Mouse (Mus musculus) hematopoietic stem cell, adult 5-6 weeks (primary cell): ENCODE results near the gene Sh3gl1. TPM values are rescaled to one million over a fixed set of nuclear protein-coding genes. Genes with fewer than 3 reads are reported as not detected.

Experiments
- ATAC-seq, 2 experiments: fragments of 125-278 bp in 1 of 2; replicated peaks in 1 of 2; 2 replicates each; pipeline ENCODE4 v1.8.0; 2016 to 2017; ENCODE audit warnings: inconsistent platforms in 2 of 2, mild to moderate bottlenecking in 2 of 2, moderate number of reproducible peaks in 2 of 2, low read depth in 1 of 2, moderate TSS enrichment in 1 of 2; ENCODE audit not compliant: low FRiP score in 2 of 2, poor library complexity in 2 of 2, severe bottlenecking in 2 of 2, insufficient read depth in 1 of 2, low TSS enrichment in 1 of 2
- total RNA-seq: library from RNA; stranded (forward); fragments of 172-1452, 232-1000 nt; gene quantifications from 2 replicates; pipeline ENCODE4 v1.2.3, GENCODE M21; 2017

Sh3gl1 gene
- total RNA-seq, 1 experiment from 2014 or later, result 29.6 TPM

GRCm38 (mm10) chr17:56026303-56026702 is 10.1 kb downstream of the Sh3gl1 start:
- no peak for ATAC-seq

GRCm38 (mm10) chr17:56024931-56025330 is 11.5 kb downstream of the Sh3gl1 start:
- ATAC-seq, result no peak

- ATAC-seq, result no peak
Measured at GRCm38 (mm10) chr17:56024476-56024875, 12.0 kb downstream of the Sh3gl1 start.

- ATAC-seq, result peak; percentile 14 to 28; a peak in 1 of 4 replicates
Measured at GRCm38 (mm10) chr17:56023386-56023785, 13.0 kb downstream of the Sh3gl1 start.

GRCm38 (mm10) chr17:56022989-56023290 is 13.5 kb downstream of the Sh3gl1 start:
- ATAC-seq, result no peak

- ATAC-seq, result no peak
Measured at GRCm38 (mm10) chr17:56022131-56022988, 14.1 kb downstream of the Sh3gl1 start.

GRCm38 (mm10) chr17:56021161-56021910 is 15.1 kb downstream of the Sh3gl1 start:
- ATAC-seq, result peak; percentile 30 to 57; a peak in 3 of 4 replicates

GRCm38 (mm10) chr17:56020400-56021084 is 15.9 kb downstream of the Sh3gl1 start:
- no peak for ATAC-seq

- ATAC-seq, result 0 out of 4 replicates have a peak, but pooled peaks of 1 of the 2 experiments have one; percentile 19
Measured at GRCm38 (mm10) chr17:56018347-56019131, 17.9 kb downstream of the Sh3gl1 start.

GRCm38 (mm10) chr17:56017848-56018247 is 18.6 kb downstream of the Sh3gl1 start:
- no peak for ATAC-seq

- no peak for ATAC-seq
Measured at GRCm38 (mm10) chr17:56016793-56017785, 19.3 kb downstream of the Sh3gl1 start.

GRCm38 (mm10) chr17:56016382-56016781 is 20.1 kb downstream of the Sh3gl1 start:
- ATAC-seq, result no peak

- no peak for ATAC-seq
Measured at GRCm38 (mm10) chr17:56015293-56015692, 21.1 kb downstream of the Sh3gl1 start.

- no peak for ATAC-seq
Measured at GRCm38 (mm10) chr17:56011441-56011840, 25.0 kb downstream of the Sh3gl1 start.

- 0 out of 4 replicates have a peak, but pooled peaks of 1 of the 2 experiments have one; percentile 21 for ATAC-seq
Measured at GRCm38 (mm10) chr17:56010681-56011080, 25.8 kb downstream of the Sh3gl1 start.

GRCm38 (mm10) chr17:56010255-56010654 is 26.2 kb downstream of the Sh3gl1 start:
- ATAC-seq, result no peak
